Mouse (Mus musculus) intestine, embryonic 15.5 days (tissue): Measurements from ENCODE around the gene Gucy2f. TPM values are rescaled to one million over a fixed set of nuclear protein-coding genes. Genes with fewer than 3 reads are reported as not detected.
"Not testable (repeated sequence)": the region's sequence is repeated elsewhere in the genome, so short reads cannot be mapped to it uniquely, and the experiment has no call there.

Source experiments
- ATAC-seq: fragments of 200-750 bp; cut with Nextera tagmentation; 2 replicates; pipeline ENCODE4 v1.8.0; 2017; ENCODE audit warnings: moderate TSS enrichment, moderate library complexity
- H3K27ac ChIP-seq: fragments of 300-500 bp; sonication (generic); 2 replicates; pipeline ENCODE4 v1.5.1; 2015; ENCODE audit warnings: mild to moderate bottlenecking, inconsistent platforms
- H3K27me3 ChIP-seq: fragments of 300-500 bp; sonication (generic); replicated peaks from 2 replicates; pipeline ENCODE4 v1.6.1; 2015; ENCODE audit warnings: inconsistent platforms
- H3K36me3 ChIP-seq: fragments of 300-500 bp; sonication (generic); 2 replicates; pipeline ENCODE4 v1.6.1; 2015; ENCODE audit warnings: inconsistent platforms
- H3K4me1 ChIP-seq: fragments of 300-500 bp; sonication (generic); replicated peaks from 2 replicates; pipeline ENCODE4 v1.6.1; 2015; ENCODE audit warnings: inconsistent platforms
- H3K4me2 ChIP-seq: fragments of 300-500 bp; sonication (generic); replicated peaks from 2 replicates; pipeline ENCODE4 v1.6.1; 2015; ENCODE audit warnings: mild to moderate bottlenecking, inconsistent platforms
- H3K4me3 ChIP-seq: fragments of 300-500 bp; sonication (generic); replicated peaks from 2 replicates; pipeline ENCODE4 v1.5.1; 2015; ENCODE audit warnings: inconsistent platforms
- H3K9ac ChIP-seq: fragments of 300-500 bp; sonication (generic); 2 replicates; pipeline ENCODE4 v1.6.1; 2015; ENCODE audit warnings: inconsistent platforms
- H3K9me3 ChIP-seq: fragments of 300-500 bp; sonication (generic); 2 replicates; pipeline ENCODE4 v1.6.1; 2016; ENCODE audit warnings: inconsistent platforms
- WGBS: fragments of 180-500 bp; shearing (Covaris S2); methylation state at CpG from one replicate; pipeline ENCODE4 v1.1.7; 2015; 5-methylcytosine and 5-hydroxymethylcytosine counted together
- polyA plus RNA-seq: library from polyadenylated mRNA; unstranded; fragments of >200 nt; fragmentation: Nextera tagmentation; extraction: Ambion mirVana; gene quantifications from 2 replicates; pipeline ENCODE4 v1.2.1, GENCODE M21; 2015

Gucy2f gene
- not detected in 2 replicates for polyA plus RNA-seq

GRCm38 (mm10) chrX:142196831-142197230, at the start of gene Gucy2f:
Gene Gucy2f, minus strand, starts transcription at chrX:142196931.
- Histone ChIP-seq H3K9me3 (no peaks in the 10 kb centered on the region), H3K4me1 (no peaks in the 10 kb centered on the region), H3K9ac (no peak within 1 kb of the TSS), H3K27ac (no peak within 1 kb of the TSS), H3K4me2 (no peak within 1 kb of the TSS), H3K36me3 (no peaks in the 10 kb centered on the region), H3K27me3 (no peaks in the 10 kb centered on the region), H3K4me3 (no peak within 1 kb of the TSS)
- WGBS, result 36% methylated on average over 5 of the region's 5 CpGs
- no peak for ATAC-seq

- H3K27me3 ChIP-seq, result no peaks in the 10 kb centered on the region
- no peak overlapping the region for H3K9ac ChIP-seq
- no peak overlapping the region for H3K4me3 ChIP-seq
- H3K9me3 ChIP-seq, result no peaks in the 10 kb centered on the region
- no peak overlapping the region for H3K4me2 ChIP-seq
- H3K36me3 ChIP-seq, result no peaks in the 10 kb centered on the region
- no peaks in the 10 kb centered on the region for H3K4me1 ChIP-seq
- H3K27ac ChIP-seq, result no peak overlapping the region
- ATAC-seq, result peak; percentile 70; the same call in 1 of the 2 replicates
- 57% methylated on average over 5 of the region's 5 CpGs for WGBS
Measured at GRCm38 (mm10) chrX:142245682-142246327, 49.1 kb upstream of the Gucy2f start.

- Histone ChIP-seq H3K4me2 (no peak overlapping the region), H3K27ac (no peak overlapping the region), H3K4me1 (no peaks in the 10 kb centered on the region), H3K36me3 (no peaks in the 10 kb centered on the region), H3K27me3 (no peaks in the 10 kb centered on the region), H3K4me3 (no peak overlapping the region), H3K9me3 (no peaks in the 10 kb centered on the region), H3K9ac (no peak overlapping the region)
- WGBS, result 49% methylated on average over 2 of the region's 2 CpGs
- ATAC-seq, result no peak
Measured at GRCm38 (mm10) chrX:142237101-142237500, 40.4 kb upstream of the Gucy2f start.

- 95% methylated on average over 1 of the region's 1 CpGs for WGBS
- H3K27ac ChIP-seq, H3K4me2 ChIP-seq, H3K4me3 ChIP-seq, H3K9me3 ChIP-seq, H3K9ac ChIP-seq, H3K36me3 ChIP-seq, H3K27me3 ChIP-seq, H3K4me1 ChIP-seq, ATAC-seq: not testable (repeated sequence)
Measured at GRCm38 (mm10) chrX:142236146-142236545, 39.4 kb upstream of the Gucy2f start.

- no peaks in the 10 kb centered on the region for H3K9me3 ChIP-seq
- peak overlapping the region; percentile 35 for H3K4me2 ChIP-seq
- no peaks in the 10 kb centered on the region for H3K27me3 ChIP-seq
- H3K36me3 ChIP-seq, result no peaks in the 10 kb centered on the region
- no peak overlapping the region for H3K9ac ChIP-seq
- 31% methylated on average over 7 of the region's 7 CpGs for WGBS
- H3K27ac ChIP-seq, result no peak overlapping the region
- no peaks in the 10 kb centered on the region for H3K4me1 ChIP-seq
- H3K4me3 ChIP-seq, result peak overlapping the region; percentile 54
- ATAC-seq, result 0 out of 2 replicates have a peak, but pooled peaks have one; percentile 5
Measured at GRCm38 (mm10) chrX:142228769-142229158, 32.0 kb upstream of the Gucy2f start.

GRCm38 (mm10) chrX:142228055-142228768, 31.5 kb upstream of the Gucy2f start:
- WGBS, result 17% methylated on average over 31 of the region's 42 CpGs
- Histone ChIP-seq H3K9me3 (no peaks in the 10 kb centered on the region), H3K4me3 (peak overlapping the region; percentile 54), H3K9ac (peak overlapping the region; percentile 45), H3K4me1 (no peaks in the 10 kb centered on the region), H3K27ac (peak overlapping the region; percentile 91), H3K27me3 (no peaks in the 10 kb centered on the region), H3K4me2 (peak overlapping the region; percentile 53), H3K36me3 (no peaks in the 10 kb centered on the region)
- peak; percentile 97 for ATAC-seq

GRCm38 (mm10) chrX:142227398-142228054, 30.8 kb upstream of the Gucy2f start:
- Histone ChIP-seq H3K4me3 (peak overlapping the region; percentile 54), H3K27ac (peak overlapping the region; percentile 91; the same call in 1 of the 2 replicates), H3K36me3 (no peaks in the 10 kb centered on the region), H3K4me1 (no peaks in the 10 kb centered on the region), H3K9me3 (no peaks in the 10 kb centered on the region), H3K9ac (no peak overlapping the region), H3K27me3 (no peaks in the 10 kb centered on the region), H3K4me2 (peak overlapping the region; percentile 53)
- peak; percentile 81 for ATAC-seq
- 27% methylated on average over 15 of the region's 15 CpGs for WGBS

- no peak for ATAC-seq
- Histone ChIP-seq H3K9me3 (no peaks in the 10 kb centered on the region), H3K9ac (no peak within 1 kb of the TSS), H3K36me3 (no peaks in the 10 kb centered on the region), H3K4me3 (peak within 1 kb of the TSS; percentile 54), H3K27ac (no peak within 1 kb of the TSS), H3K4me2 (peak within 1 kb of the TSS; percentile 53), H3K27me3 (no peaks in the 10 kb centered on the region), H3K4me1 (no peaks in the 10 kb centered on the region)
- WGBS, result 85% methylated on average over 13 of the region's 14 CpGs
Measured at GRCm38 (mm10) chrX:142226542-142226941, 29.8 kb upstream of the Gucy2f start, which contains the start of gene Nxt2. Gene Nxt2, plus strand, starts transcription at chrX:142226770.

GRCm38 (mm10) chrX:142200295-142200694, 3.6 kb upstream of the Gucy2f start:
- H3K9ac ChIP-seq, result no peak overlapping the region
- no peak for ATAC-seq
- H3K36me3 ChIP-seq, result no peaks in the 10 kb centered on the region
- no peak overlapping the region for H3K27ac ChIP-seq
- H3K4me1 ChIP-seq, result no peaks in the 10 kb centered on the region
- H3K9me3 ChIP-seq, result no peaks in the 10 kb centered on the region
- 14% methylated on average over 3 of the region's 3 CpGs for WGBS
- H3K27me3 ChIP-seq, result no peaks in the 10 kb centered on the region
- no peak overlapping the region for H3K4me2 ChIP-seq
- no peak overlapping the region for H3K4me3 ChIP-seq

GRCm38 (mm10) chrX:142195551-142195950, 1.2 kb downstream of the Gucy2f start:
- Histone ChIP-seq H3K36me3 (no peaks in the 10 kb centered on the region), H3K9me3 (no peaks in the 10 kb centered on the region), H3K4me3 (no peak overlapping the region), H3K4me2 (no peak overlapping the region), H3K9ac (no peak overlapping the region), H3K4me1 (no peaks in the 10 kb centered on the region), H3K27ac (no peak overlapping the region), H3K27me3 (no peaks in the 10 kb centered on the region)
- WGBS, result 74% methylated on average over 1 of the region's 1 CpGs
- no peak for ATAC-seq

GRCm38 (mm10) chrX:142194420-142194819, 2.3 kb downstream of the Gucy2f start:
- Histone ChIP-seq H3K27me3 (no peaks in the 10 kb centered on the region), H3K4me3 (no peak overlapping the region), H3K9ac (no peak overlapping the region), H3K9me3 (no peaks in the 10 kb centered on the region), H3K27ac (no peak overlapping the region), H3K36me3 (no peaks in the 10 kb centered on the region), H3K4me1 (no peaks in the 10 kb centered on the region), H3K4me2 (no peak overlapping the region)
- ATAC-seq, result no peak
- 66% methylated on average over 6 of the region's 6 CpGs for WGBS

GRCm38 (mm10) chrX:142190355-142190754, 6.4 kb downstream of the Gucy2f start:
- H3K9ac ChIP-seq, result no peak overlapping the region
- no peaks in the 10 kb centered on the region for H3K9me3 ChIP-seq
- no peak overlapping the region for H3K4me3 ChIP-seq
- no peaks in the 10 kb centered on the region for H3K4me1 ChIP-seq
- H3K27me3 ChIP-seq, result no peaks in the 10 kb centered on the region
- 71% methylated on average over 2 of the region's 2 CpGs for WGBS
- H3K36me3 ChIP-seq, result no peaks in the 10 kb centered on the region
- no peak overlapping the region for H3K27ac ChIP-seq
- no peak overlapping the region for H3K4me2 ChIP-seq
- ATAC-seq, result no peak
